Mouse (Mus musculus) G1E-ER4 (cell line): ENCODE measurements around the gene Trp53rka. TPM values are rescaled to one million over a fixed set of nuclear protein-coding genes. Genes with fewer than 3 reads are reported as not detected.

Experiments
- GATA1 ChIP-seq: IDR thresholded peaks from one replicate; pipeline ENCODE4 v1.8.0; 2012; ENCODE audit warnings: low read length, inconsistent platforms
- polyA plus RNA-seq: library from polyadenylated mRNA; stranded (reverse); fragments of >175 nt; gene quantifications from 2 replicates; pipeline ENCODE4 v1.2.3, GENCODE M21; 2012

Gene Trp53rka
- polyA plus RNA-seq, 1 experiment, result 24.6 TPM

GRCm38 (mm10) chr2:165493587-165494210, 575 bp upstream of the Trp53rka start:
- no peak for TF ChIP-seq GATA1

DNA sequence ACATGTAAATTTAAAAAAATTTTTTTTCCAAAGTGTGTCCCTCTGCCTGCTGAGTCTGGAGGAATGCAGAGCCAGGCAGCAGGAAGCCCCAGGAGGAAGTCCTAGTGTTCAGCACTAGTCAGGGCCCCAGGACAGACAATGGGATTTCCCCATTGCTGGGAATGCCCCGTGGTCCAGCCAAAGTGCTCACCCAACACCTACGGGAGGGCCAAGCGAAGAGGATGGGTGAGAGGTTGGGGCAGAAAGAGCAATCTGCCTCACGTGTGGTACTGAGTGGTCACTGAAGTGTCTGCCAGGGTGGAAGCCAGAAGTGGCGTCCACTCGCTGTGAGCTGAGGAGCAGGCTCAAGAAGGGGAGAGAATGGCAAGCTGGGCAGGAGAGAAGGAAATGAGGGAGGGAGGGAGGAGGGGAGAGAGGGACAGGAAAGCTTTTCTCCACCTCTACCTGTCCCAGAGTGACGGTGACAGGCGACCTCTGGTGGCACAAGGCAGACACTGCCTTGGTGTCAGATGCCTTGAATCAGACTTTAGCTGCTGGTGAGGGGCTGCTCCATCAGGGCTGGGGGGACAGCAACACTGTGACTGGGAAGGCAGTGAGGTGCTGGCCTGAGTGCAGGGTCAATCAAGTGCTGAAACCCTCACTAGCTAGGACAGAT, 6.1 kb downstream of the Trp53rka start:
- TF ChIP-seq GATA1, result no peak

DNA sequence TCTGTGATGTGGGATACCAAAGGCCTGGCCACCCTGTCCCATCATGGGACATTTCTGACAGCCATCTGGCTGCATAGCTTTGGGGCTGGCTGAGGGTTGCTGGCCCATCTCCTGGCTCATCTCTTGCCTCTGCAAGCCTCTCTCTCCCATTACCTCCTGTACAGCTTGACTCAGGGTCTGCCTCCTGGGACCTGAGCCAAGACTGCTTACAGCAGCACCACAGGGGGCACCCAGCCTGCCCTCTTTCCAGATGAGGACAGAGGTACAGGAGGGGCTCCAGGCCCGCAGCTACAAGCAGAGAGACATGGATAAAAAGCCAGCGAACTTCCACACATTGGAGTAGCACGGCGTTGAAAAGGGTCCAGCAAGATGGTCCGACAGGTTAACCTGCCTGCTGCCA, 6.7 kb downstream of the Trp53rka start:
- no peak for TF ChIP-seq GATA1

- no peak for TF ChIP-seq GATA1
Measured at GRCm38 (mm10) chr2:165485826-165486225, 7.3 kb downstream of the Trp53rka start.

- no peak for TF ChIP-seq GATA1
Measured at GRCm38 (mm10) chr2:165484152-165484551, 9.0 kb downstream of the Trp53rka start.

DNA sequence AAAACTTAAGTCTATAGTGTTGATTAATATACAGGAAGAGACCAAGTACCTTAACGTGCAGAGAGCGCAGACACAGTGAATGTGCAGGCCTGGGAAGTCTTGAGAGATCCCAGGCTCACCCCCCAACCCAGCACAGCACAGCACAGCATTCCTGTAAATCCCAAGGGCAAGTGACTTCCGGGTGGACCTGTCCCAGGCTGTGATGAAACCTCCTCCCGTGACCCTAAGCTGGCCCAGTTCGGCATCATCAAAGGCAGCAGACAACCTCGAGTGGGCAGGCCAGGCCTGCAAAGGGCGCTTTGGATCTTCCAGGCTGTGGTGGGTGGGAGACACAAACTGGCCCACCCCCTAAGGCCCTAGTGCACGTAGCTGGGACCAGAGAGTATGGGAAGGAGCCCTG, 11.1 kb downstream of the Trp53rka start:
- no peak for TF ChIP-seq GATA1

GRCm38 (mm10) chr2:165475850-165476249, 17.3 kb downstream of the Trp53rka start:
- no peak for TF ChIP-seq GATA1

DNA sequence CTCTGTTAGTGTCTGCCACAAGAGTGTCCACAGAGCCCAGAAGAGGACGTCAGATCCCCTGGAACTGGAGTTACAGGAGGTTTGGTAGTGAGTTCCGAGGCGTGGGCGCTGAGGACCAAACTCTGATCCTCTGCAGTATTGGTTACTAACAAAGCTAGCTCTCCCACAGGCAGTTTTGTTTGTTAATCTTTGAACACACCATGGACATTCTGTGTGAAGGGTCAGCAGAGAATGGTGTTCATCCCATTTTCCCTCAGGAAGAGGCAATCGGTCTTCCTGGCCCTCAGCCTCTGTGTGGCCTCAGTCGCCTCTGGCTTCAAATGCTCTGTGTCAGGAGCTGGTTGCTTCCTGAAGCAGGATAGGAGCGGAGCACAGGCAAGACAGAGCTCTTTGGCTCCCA, 17.7 kb downstream of the Trp53rka start:
- TF ChIP-seq GATA1, result no peak

GRCm38 (mm10) chr2:165473003-165473402, 20.1 kb downstream of the Trp53rka start, which contains the start of gene Slc13a3:
Gene Slc13a3, minus strand, starts transcription at chr2:165473230.
- no peak for TF ChIP-seq GATA1

GRCm38 (mm10) chr2:165471943-165472342, 21.2 kb downstream of the Trp53rka start:
- no peak for TF ChIP-seq GATA1

DNA sequence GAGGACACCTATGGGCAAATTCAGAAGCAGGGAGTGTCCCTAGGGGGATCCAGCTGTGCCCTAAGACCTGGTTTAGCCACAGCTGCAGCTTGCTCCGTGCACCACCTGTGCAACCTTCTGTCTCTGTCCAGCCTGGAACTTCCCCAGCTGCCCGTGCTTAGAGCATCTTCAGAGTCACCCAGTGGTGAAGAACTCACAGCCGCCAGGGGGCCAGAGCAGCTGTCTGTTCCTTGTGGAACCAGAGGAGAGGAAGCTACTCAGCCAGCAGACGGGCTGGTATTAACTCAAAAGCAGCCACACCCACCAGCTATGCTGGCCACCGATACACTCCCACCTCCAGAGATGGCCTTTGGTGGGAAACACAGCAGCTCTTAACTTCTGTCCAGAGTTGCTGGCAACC, 23.0 kb downstream of the Trp53rka start:
- no peak for TF ChIP-seq GATA1

DNA sequence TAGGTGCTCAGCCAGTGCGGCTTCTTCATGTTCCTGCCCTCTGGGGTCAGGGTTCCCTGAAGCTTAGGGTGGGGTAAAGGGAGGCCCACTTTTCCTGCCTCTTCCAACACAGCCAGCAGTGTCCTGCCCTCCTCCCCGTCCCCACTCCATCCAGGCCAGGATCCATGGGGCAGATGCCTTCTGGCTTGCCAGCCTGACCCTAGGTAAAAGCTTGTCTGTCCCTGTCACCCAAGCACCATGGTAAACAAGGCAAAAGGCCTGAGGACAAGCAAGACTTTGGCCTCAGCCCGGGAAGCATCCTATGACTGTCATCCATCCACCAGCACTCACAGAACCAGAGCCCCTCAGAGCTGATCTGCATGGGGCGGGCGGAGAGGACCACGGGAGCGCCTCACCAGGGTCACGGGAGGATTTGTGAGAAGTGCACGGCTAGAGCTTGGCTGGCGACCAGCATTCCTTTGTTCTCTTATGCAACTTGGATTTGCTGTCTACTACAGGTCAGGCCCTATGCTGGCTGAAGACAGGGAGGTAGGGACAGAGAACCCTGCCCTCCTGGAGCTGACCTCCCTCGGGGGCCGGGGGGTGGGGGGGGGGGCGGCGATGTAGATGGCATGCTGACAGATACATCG, 25.2 kb downstream of the Trp53rka start:
- no peak for TF ChIP-seq GATA1

GRCm38 (mm10) chr2:165459663-165460062, 33.5 kb downstream of the Trp53rka start:
- TF ChIP-seq GATA1, result no peak

GRCm38 (mm10) chr2:165458189-165458588, 34.9 kb downstream of the Trp53rka start:
- TF ChIP-seq GATA1, result no peak

- no peak for TF ChIP-seq GATA1
Measured at GRCm38 (mm10) chr2:165456710-165457109, 36.4 kb downstream of the Trp53rka start.
